19 mouse cellular contexts compared by ENCODE assay signal in genomic region chr5:113018190-113018589, GRCm38 (mm10). TPM values are rescaled to one million over a fixed set of nuclear protein-coding genes. Genes with fewer than 3 reads are reported as not detected.
DNase-seq lines count a peak whose midpoint lies in the region; ATAC-seq and TF ChIP-seq lines count a peak whose summit lies in the region.
"Had no signal": no experiment of that assay in that cellular context is flagged by ENCODE, and none has a peak within 500 bp of the region (broad histone marks: within the 10 kb centered on the region; RNA-seq: fewer than 3 reads in every experiment).

No protein-coding gene starts in this region.

- ATAC-seq in forebrain, embryonic 15.5 days (replicated peaks) = no peak
- no peak for ATAC-seq in forebrain, embryonic 13.5 days
- ATAC-seq in heart, postnatal 0 days (ENCODE audit: insufficient read depth, low read depth) = no peak
- no peak for ATAC-seq in midbrain, embryonic 16.5 days

- peaks cover 22% of the 10 kb centered on the region for H3K4me1 ChIP-seq in forebrain, embryonic 15.5 days
- H3K4me1 ChIP-seq in forebrain, embryonic 13.5 days = peaks cover 13% of the 10 kb centered on the region
- peaks cover 24% of the 10 kb centered on the region for H3K4me1 ChIP-seq in heart, postnatal 0 days (ENCODE audit: control insufficient read depth, insufficient read depth)
- peaks cover 14% of the 10 kb centered on the region for H3K4me1 ChIP-seq in midbrain, embryonic 16.5 days (ENCODE audit: control insufficient read depth, insufficient read depth, low read length)

- H3K9me3 ChIP-seq in forebrain, embryonic 15.5 days = no peaks in the 10 kb centered on the region
- no peaks in the 10 kb centered on the region for H3K9me3 ChIP-seq in forebrain, embryonic 13.5 days (replicated peaks)
- no peaks in the 10 kb centered on the region for H3K9me3 ChIP-seq in heart, postnatal 0 days (replicated peaks; ENCODE audit: control insufficient read depth, low read length)
- no peaks in the 10 kb centered on the region for H3K9me3 ChIP-seq in midbrain, embryonic 16.5 days (replicated peaks; ENCODE audit: control insufficient read depth, low read length, poor library complexity, severe bottlenecking)
- H3K9me3 ChIP-seq: liver, embryonic 15.5 days had no signal

- H3K4me2 ChIP-seq in forebrain, embryonic 15.5 days (replicated peaks) = no peak overlapping the region
- H3K4me2 ChIP-seq in forebrain, embryonic 13.5 days = no peak overlapping the region
- H3K4me2 ChIP-seq in heart, postnatal 0 days (ENCODE audit: low read depth, low read length) = peak overlapping the region; percentile 8; the same call in 1 of the 2 replicates
- no peak overlapping the region for H3K4me2 ChIP-seq in midbrain, embryonic 16.5 days (ENCODE audit: low read length)
- H3K4me2 ChIP-seq: hindbrain, embryonic 14.5 days; liver, embryonic 15.5 days had no signal

- peak overlapping the region; percentile 59; the same call in 1 of the 2 replicates for H3K27ac ChIP-seq in forebrain, embryonic 15.5 days (replicated peaks)
- no peak overlapping the region for H3K27ac ChIP-seq in forebrain, embryonic 13.5 days
- H3K27ac ChIP-seq in heart, postnatal 0 days (ENCODE audit: low read depth) = no peak overlapping the region
- H3K27ac ChIP-seq in midbrain, embryonic 16.5 days (ENCODE audit: low read length) = no peak overlapping the region
- H3K27ac ChIP-seq: hindbrain, embryonic 14.5 days; liver, embryonic 15.5 days; macrophage had no signal

- WGBS in forebrain, embryonic 15.5 days = 53% methylated on average over 8 of the region's 8 CpGs
- WGBS in forebrain, embryonic 13.5 days = 67% methylated on average over 8 of the region's 8 CpGs
- 27% methylated on average over 8 of the region's 8 CpGs for whole genome bisulfite sequencing in heart, postnatal 0 days
- 59% methylated on average over 8 of the region's 8 CpGs for WGBS in midbrain, embryonic 16.5 days

- TF ChIP-seq EP300 in heart, postnatal 0 days (IDR thresholded peaks at IDR 0.05; ENCODE audit: low read depth) = no peak

- H3K9ac ChIP-seq in forebrain, embryonic 15.5 days (replicated peaks) = no peak overlapping the region
- H3K9ac ChIP-seq in forebrain, embryonic 13.5 days = no peak overlapping the region
- 0 out of 2 replicates have a peak overlapping the region, but pooled peaks have one; percentile 5 for H3K9ac ChIP-seq in heart, postnatal 0 days (replicated peaks; ENCODE audit: low read depth, low read length)
- H3K9ac ChIP-seq in midbrain, embryonic 16.5 days (ENCODE audit: low read depth, low read length) = no peak overlapping the region
- H3K9ac ChIP-seq: hindbrain, embryonic 14.5 days; liver, embryonic 15.5 days had no signal

- H3K4me3 ChIP-seq in forebrain, embryonic 15.5 days = no peak overlapping the region
- no peak overlapping the region for H3K4me3 ChIP-seq in forebrain, embryonic 13.5 days
- no peak overlapping the region for H3K4me3 ChIP-seq in heart, postnatal 0 days (ENCODE audit: low read depth, low read length)
- H3K4me3 ChIP-seq in midbrain, embryonic 16.5 days (ENCODE audit: low read depth, low read length) = no peak overlapping the region
- H3K4me3 ChIP-seq: liver, embryonic 15.5 days had no signal

- TF ChIP-seq CTCF in heart, postnatal 0 days (IDR thresholded peaks at IDR 0.05; ENCODE audit: low read depth) = no peak

- H3K36me3 ChIP-seq in forebrain, embryonic 15.5 days = no peaks in the 10 kb centered on the region
- no peaks in the 10 kb centered on the region for H3K36me3 ChIP-seq in forebrain, embryonic 13.5 days (ENCODE audit: poor library complexity, severe bottlenecking)
- no peaks in the 10 kb centered on the region for H3K36me3 ChIP-seq in heart, postnatal 0 days (replicated peaks; ENCODE audit: control insufficient read depth, insufficient read depth, low read length)
- no peaks in the 10 kb centered on the region for H3K36me3 ChIP-seq in midbrain, embryonic 16.5 days (ENCODE audit: control insufficient read depth, insufficient read depth, low read length)
- H3K36me3 ChIP-seq: liver, embryonic 15.5 days had no signal

- intact Hi-C loops in heart, postnatal 36 days (cut with DNase I) = no loop called here

- no peak for DNase-seq in heart, postnatal 0 days (ENCODE audit: low spot score)
- DNase-seq in heart, postnatal 36 days = no peak
- peak; percentile 56 to 72 for DNase-seq in layer of hippocampus, postnatal 10 days (ENCODE audit: low spot score in 2 of 2)
- DNase-seq in right cerebral cortex, postnatal 10 days (ENCODE audit: low spot score in 2 of 2) = peak; percentile 76 to 87
- no peak for DNase-seq in thymus, adult 18-20 months
- DNase-seq: adrenal gland, postnatal 10 days; cerebellum, adult 11 months; kidney, adult 2 months; midbrain, embryonic 14.5 days; thymus, postnatal 14 days had no signal

- no peaks in the 10 kb centered on the region for H3K27me3 ChIP-seq in forebrain, embryonic 15.5 days
- peaks cover 23% of the 10 kb centered on the region for H3K27me3 ChIP-seq in forebrain, embryonic 13.5 days
- H3K27me3 ChIP-seq in heart, postnatal 0 days (ENCODE audit: control insufficient read depth, insufficient read depth, low read length) = no peaks in the 10 kb centered on the region
- no peaks in the 10 kb centered on the region for H3K27me3 ChIP-seq in midbrain, embryonic 16.5 days (ENCODE audit: control insufficient read depth, insufficient read depth, low read depth, low read length)

RNA-seq across cellular contexts. Expression of gene Grk3, which starts 2.6 kb away (rescaled TPM):
- polyA plus RNA-seq in forebrain, embryonic 15.5 days (2015; fragmentation: Nextera tagmentation; extraction: Ambion mirVana) = 15.4 and 16.5 TPM in 2 replicates
- 8.1 and 8.7 TPM in 2 replicates for polyA plus RNA-seq in forebrain, embryonic 13.5 days (2015; fragmentation: Nextera tagmentation; extraction: Ambion mirVana)
- total RNA-seq in heart, postnatal 0 days (2014; rRNA removed; ENCODE audit: low replicate concordance) = 33.8 and 41.8 TPM in 2 replicates
- 12.2 and 12.3 TPM in 2 replicates for polyA plus RNA-seq in heart, postnatal 0 days (2015; fragmentation: Nextera tagmentation; extraction: Ambion mirVana)
- total RNA-seq in heart, postnatal 36 days (2021) = 1 to 10 TPM; 5.0 to 5.3 TPM
- 10 to 100 TPM; 63.3 to 73.1 TPM for total RNA-seq in layer of hippocampus, postnatal 10 days (2021)
- 30.7 and 31.5 TPM in 2 replicates for polyA plus RNA-seq in midbrain, embryonic 16.5 days (2015; fragmentation: Nextera tagmentation; extraction: Ambion mirVana)

RNA-seq across cellular contexts. Expression of gene Crybb2, which starts 51.7 kb away (rescaled TPM):
- not detected in 2 replicates for polyA plus RNA-seq in forebrain, embryonic 15.5 days (2015; fragmentation: Nextera tagmentation; extraction: Ambion mirVana)
- polyA plus RNA-seq in forebrain, embryonic 13.5 days (2015; fragmentation: Nextera tagmentation; extraction: Ambion mirVana) = not detected in 2 replicates
- total RNA-seq in heart, postnatal 0 days (2014; rRNA removed; ENCODE audit: low replicate concordance) = not detected in 2 replicates
- polyA plus RNA-seq in heart, postnatal 0 days (2015; fragmentation: Nextera tagmentation; extraction: Ambion mirVana) = not detected in 2 replicates
- not detected for total RNA-seq in heart, postnatal 36 days (2021)
- total RNA-seq in layer of hippocampus, postnatal 10 days (2021) = not detected
- polyA plus RNA-seq in midbrain, embryonic 16.5 days (2015; fragmentation: Nextera tagmentation; extraction: Ambion mirVana) = not detected in 2 replicates
- total RNA-seq: adrenal gland, postnatal 10 days; common myeloid progenitor, adult 5-6 weeks; gastrocnemius, adult 18-20 months had no signal
- polyA plus RNA-seq: hindbrain, embryonic 14.5 days; kidney, adult 2 months; liver, embryonic 15.5 days; macrophage; midbrain, embryonic 14.5 days; neural tube, embryonic 11.5 days had no signal

Comparison
In these comparisons a context has a peak if more than half of its experiments do, and no peak if none do; other contexts are left out.
1. DNase-seq: peak in layer of hippocampus, postnatal 10 days (2 of 2) and right cerebral cortex, postnatal 10 days (2 of 2); none in heart, postnatal 0 days (single experiment), heart, postnatal 36 days (0 of 2) and thymus, adult 18-20 months (0 of 2).